Mouse (Mus musculus): ENCODE results near the gene Psenen.

Gene Psenen

GRCm38 (mm10) chr7:30588676-30589434 is 25.4 kb upstream of the Psenen start, which contains the start of gene Kmt2b:
TSS of gene Kmt2b (minus strand) at chr7:30588726.
- peak; percentile 87 for DNase-seq (ENCODE audit: low spot score)

GRCm38 (mm10) chr7:30587842-30588667 is 24.6 kb upstream of the Psenen start:
- DNase-seq (ENCODE audit: low spot score), result no peak

GRCm38 (mm10) chr7:30586455-30587020 is 23.1 kb upstream of the Psenen start:
- DNase-seq (ENCODE audit: low spot score), result no peak

GRCm38 (mm10) chr7:30585170-30585569 is 21.7 kb upstream of the Psenen start:
- DNase-seq (ENCODE audit: low spot score), result no peak

GRCm38 (mm10) chr7:30584339-30584738 is 20.9 kb upstream of the Psenen start:
- DNase-seq (ENCODE audit: low spot score), result no peak

- DNase-seq (ENCODE audit: low spot score), result no peak
Measured at GRCm38 (mm10) chr7:30581547-30581946, 18.1 kb upstream of the Psenen start.

GRCm38 (mm10) chr7:30579950-30580349 is 16.5 kb upstream of the Psenen start:
- DNase-seq (ENCODE audit: low spot score), result no peak

- no peak for DNase-seq (ENCODE audit: low spot score)
Measured at GRCm38 (mm10) chr7:30572969-30573368, 9.5 kb upstream of the Psenen start.

- DNase-seq (ENCODE audit: low spot score), result no peak
Measured at GRCm38 (mm10) chr7:30572389-30572788, 9.0 kb upstream of the Psenen start.

- DNase-seq (ENCODE audit: low spot score), result no peak
Measured at GRCm38 (mm10) chr7:30567555-30567954, 4.1 kb upstream of the Psenen start.

GRCm38 (mm10) chr7:30566033-30566432 is 2.6 kb upstream of the Psenen start:
- DNase-seq (ENCODE audit: low spot score), result no peak

- no peak for DNase-seq (ENCODE audit: low spot score)
Measured at GRCm38 (mm10) chr7:30564970-30565571, 1.6 kb upstream of the Psenen start, which contains the start of gene Igflr1. TSS of gene Igflr1 (plus strand) at chr7:30565427.

- DNase-seq (ENCODE audit: low spot score), result no peak
Measured at GRCm38 (mm10) chr7:30563906-30564280, 466 bp upstream of the Psenen start.

GRCm38 (mm10) chr7:30562526-30563116 is 806 bp downstream of the Psenen start:
- no peak for DNase-seq (ENCODE audit: low spot score)

- no peak for DNase-seq (ENCODE audit: low spot score)
Measured at GRCm38 (mm10) chr7:30560296-30560695, 3.1 kb downstream of the Psenen start.

- peak; percentile 85 for DNase-seq (ENCODE audit: low spot score)
Measured at GRCm38 (mm10) chr7:30559443-30559954, 3.9 kb downstream of the Psenen start, which contains the start of gene Lin37. TSS of gene Lin37 (minus strand) at chr7:30559838.

- no peak for DNase-seq (ENCODE audit: low spot score)
Measured at GRCm38 (mm10) chr7:30558656-30559442, 4.6 kb downstream of the Psenen start.

GRCm38 (mm10) chr7:30557901-30558514 is 5.4 kb downstream of the Psenen start:
- DNase-seq (ENCODE audit: low spot score), result no peak

GRCm38 (mm10) chr7:30556894-30557536 is 6.4 kb downstream of the Psenen start:
- no peak for DNase-seq (ENCODE audit: low spot score)
